Mouse (Mus musculus) Muller cell, postnatal 12 days (primary cell): ENCODE measurements around the gene Cbx7.
A peak's percentile ranks its signal among the peaks of the same experiment; 100 is the strongest.

Source experiments
- DNase-seq: peaks from one replicate; pipeline ENCODE4 v3.0.0-alpha.2; 2015; ENCODE audit errors: inconsistent ontology term

Cbx7 gene

GRCm38 (mm10) chr15:79970940-79971339 lies at the start of gene Cbx7:
Gene Cbx7 (minus strand): TSS chr15:79971119.
- DNase-seq, result no peak

- no peak for DNase-seq
These were observed 49.6 kb upstream of the Cbx7 start for GRCm38 (mm10) chr15:80020516-80020915.

DNA sequence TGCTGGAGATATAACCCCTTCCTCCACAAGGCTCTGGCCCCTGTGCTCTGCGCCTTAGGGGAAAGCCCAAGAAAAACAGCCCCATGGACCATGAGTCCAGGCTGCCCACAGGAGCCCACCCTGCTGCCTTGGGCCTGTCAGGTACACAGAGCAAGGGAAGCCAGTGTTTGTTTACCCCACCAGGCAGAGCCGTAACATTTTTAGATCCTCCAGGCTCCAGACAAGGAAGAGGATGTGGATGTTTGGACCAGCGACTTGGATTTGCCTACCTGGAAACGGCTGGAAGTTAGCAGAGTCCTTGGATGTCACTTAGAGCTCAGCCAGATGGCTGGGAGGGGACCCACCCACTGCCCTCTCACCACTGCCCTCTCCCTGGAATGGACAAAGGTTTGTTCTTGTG lies 48.7 kb upstream of the Cbx7 start:
- DNase-seq, result no peak

- no peak for DNase-seq
These were observed 48.3 kb upstream of the Cbx7 start for GRCm38 (mm10) chr15:80019220-80019619.

- no peak for DNase-seq
These were observed 45.8 kb upstream of the Cbx7 start for GRCm38 (mm10) chr15:80016563-80017301.

- no peak for DNase-seq
These were observed 44.5 kb upstream of the Cbx7 start for GRCm38 (mm10) chr15:80015211-80015952.

GRCm38 (mm10) chr15:80014321-80015210 lies 43.6 kb upstream of the Cbx7 start, which contains the start of gene Pdgfb:
Gene Pdgfb (minus strand): TSS chr15:80014977.
- peak; percentile 74 for DNase-seq

GRCm38 (mm10) chr15:80014031-80014320 lies 43.1 kb upstream of the Cbx7 start:
- DNase-seq, result no peak

DNA sequence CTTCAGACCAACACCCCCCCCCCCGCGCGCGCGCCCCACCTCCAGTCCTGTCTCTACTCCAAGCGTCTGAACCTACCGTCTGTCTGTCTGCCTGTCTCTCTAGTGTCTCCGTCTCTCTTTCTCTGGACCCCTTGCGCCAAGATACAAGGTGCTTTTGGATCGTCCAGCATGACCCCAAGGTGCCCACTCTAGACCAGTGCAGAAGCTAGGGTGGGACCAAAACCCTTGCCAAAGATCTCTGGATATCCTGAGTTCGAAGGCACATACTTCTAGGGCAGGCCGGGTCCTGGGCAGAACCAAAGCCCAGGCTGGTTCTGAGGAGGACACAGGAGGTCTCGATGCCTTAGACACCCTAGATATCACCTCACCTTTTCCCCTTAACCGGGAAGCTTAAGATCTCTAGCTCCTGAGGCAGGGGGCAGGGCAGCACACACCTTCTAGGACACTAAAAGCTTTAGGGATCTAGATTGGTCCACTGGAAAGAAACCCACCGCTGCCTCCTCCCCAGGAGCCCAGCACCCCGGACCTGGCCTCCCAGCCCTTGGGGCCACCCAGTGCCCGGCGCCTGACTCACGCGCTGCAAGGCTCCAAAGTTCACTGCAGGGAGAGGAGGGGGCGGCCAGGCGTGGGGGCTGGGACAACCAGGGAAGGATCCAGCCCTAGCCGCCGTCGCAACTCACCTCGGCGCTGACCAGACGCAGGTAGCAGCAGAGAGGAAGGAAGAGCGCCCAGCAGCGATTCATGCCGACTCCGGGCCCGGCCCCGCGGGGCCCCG lies 42.5 kb upstream of the Cbx7 start:
- DNase-seq, result peak; percentile 48

DNA sequence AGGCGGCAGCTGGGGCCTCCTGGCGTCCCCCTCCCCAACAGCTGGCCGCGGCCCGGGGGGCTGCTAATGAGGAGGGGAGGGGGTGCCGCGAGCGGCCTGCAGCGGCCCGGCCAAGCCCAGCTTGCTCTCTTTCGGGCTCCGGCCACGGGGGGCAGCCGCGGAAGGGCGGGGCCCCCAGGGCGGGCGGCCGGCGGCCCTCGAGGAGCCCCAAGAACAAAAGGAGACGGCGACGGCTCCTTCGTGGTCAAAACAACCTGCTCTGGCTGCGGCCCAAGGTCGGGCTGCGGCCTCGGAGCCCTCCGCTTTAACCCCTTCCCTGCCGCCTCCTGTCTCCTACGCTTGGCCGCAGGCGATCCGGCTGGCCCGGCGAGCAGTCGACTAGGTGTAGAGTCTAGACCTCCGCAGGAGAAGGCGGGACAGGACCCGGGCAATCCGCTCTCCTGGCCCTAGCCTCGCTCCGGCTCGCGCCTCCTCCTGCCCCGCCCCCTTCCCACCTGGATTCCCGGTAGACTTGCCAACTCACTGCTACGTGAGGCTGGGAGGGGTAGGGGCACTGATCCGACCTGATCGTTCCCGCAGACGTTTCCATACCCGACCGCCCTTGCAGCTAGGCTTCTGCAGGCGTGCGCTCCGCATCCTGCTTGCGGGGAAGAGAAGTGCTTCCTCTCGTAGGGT lies 41.7 kb upstream of the Cbx7 start:
- peak; percentile 46 for DNase-seq

GRCm38 (mm10) chr15:80011778-80012526 lies 41.0 kb upstream of the Cbx7 start:
- DNase-seq, result peak; percentile 64

- DNase-seq, result no peak
These were observed 40.3 kb upstream of the Cbx7 start for GRCm38 (mm10) chr15:80011194-80011593.

DNA sequence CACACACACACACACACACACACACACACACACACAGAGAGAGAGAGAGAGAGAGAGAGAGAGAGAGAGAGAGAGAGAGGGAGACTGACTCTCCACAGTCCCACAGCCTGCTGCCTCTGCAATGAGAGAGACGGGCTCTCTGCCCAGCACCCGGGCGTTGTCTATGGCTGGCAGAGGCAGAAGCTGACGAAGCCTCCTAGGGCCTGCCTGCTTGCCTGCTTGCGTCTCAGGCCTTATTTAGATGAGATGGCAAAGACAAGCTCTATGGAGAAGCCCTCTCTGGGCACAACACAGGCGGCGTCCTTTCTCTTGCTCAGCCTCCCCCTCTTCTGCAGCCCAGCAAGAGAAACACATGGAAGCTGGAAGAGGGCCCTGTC lies 39.3 kb upstream of the Cbx7 start:
- DNase-seq, result peak; percentile 66

- no peak for DNase-seq
These were observed 38.7 kb upstream of the Cbx7 start for GRCm38 (mm10) chr15:80009421-80010181.

DNA sequence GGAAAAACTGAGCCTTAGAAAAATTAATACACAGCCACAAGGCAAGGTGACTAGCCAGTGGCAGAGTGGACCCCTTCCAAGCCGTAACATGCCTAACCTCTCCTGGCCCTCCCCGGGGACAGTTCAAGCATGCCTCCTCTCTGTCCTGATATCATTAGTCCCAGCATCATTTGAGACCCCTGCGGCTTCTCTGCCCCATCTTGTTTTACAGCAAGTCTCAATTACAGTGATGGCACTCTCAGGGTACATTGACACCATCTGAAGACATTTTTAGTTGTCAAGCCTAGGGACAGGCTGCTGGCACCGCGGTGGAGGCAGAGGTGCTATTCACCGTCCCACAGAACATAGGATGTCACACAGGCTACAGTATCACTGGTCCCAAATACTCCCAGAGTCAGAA lies 37.5 kb upstream of the Cbx7 start:
- no peak for DNase-seq

- no peak for DNase-seq
These were observed 35.2 kb upstream of the Cbx7 start for GRCm38 (mm10) chr15:80006156-80006555.

GRCm38 (mm10) chr15:80005436-80005835 lies 34.5 kb upstream of the Cbx7 start:
- no peak for DNase-seq

DNA sequence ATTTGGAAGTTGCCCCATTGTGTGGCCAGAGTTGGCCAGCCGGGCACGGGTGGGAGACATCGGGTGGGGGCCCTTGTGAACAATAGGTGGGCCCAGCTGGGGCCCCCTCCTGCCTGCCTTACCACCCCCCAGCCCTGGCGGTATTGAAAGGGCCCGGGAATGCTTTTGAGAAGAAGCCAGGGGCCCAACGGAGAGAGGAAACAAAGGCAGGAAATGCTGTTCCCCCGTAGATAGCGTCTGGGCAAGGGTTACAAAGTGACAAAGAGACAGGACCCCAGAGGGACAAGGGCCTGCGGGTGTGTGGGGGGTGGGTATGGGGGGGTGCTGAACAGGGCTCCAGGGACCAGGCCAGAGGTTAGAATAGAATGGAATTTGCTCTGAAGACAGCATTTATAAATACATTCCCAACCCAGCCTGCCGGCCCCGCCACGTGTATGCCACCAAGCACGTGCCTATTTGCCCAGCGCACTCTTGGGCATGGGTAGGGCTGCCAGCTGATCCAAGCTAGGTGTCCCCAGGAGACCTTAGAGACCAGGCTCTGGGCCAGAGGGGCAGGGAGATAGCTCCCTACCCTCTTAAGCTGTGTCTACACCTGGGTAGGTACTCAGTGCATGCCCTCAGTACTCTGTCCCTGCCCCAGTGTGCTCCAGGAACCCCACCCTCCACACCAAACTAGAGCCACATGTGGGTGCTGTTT lies 33.9 kb upstream of the Cbx7 start:
- peak; percentile 57 for DNase-seq

DNA sequence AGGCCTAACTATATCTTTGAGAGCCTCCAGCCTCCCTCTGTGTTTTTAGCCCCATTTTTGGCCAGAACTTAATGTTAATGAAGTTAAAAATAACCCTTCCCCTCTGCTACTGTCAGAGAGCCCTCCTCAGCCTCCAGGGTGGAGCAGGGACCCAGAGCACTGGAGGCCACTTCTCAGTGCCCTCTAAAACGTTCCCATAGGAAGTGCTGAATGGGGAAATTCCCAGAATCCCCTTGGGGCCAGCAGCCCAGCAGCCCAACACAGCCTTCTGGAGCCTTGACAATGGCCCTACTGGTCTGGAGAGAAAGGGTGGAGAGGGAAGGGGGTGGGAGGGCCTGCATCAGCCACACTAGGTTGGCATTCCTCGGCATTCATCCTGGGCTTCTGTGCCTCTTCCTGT lies 32.7 kb upstream of the Cbx7 start:
- peak; percentile 38 for DNase-seq
